Mouse (Mus musculus): ENCODE measurements at regions not wholly inside any gene's neighbourhood (a gene's known extent, or its start where the extent isn't known, plus 50 kb on each side); places are given as distances from the start of the nearest gene placed in this dataset.

DNA sequence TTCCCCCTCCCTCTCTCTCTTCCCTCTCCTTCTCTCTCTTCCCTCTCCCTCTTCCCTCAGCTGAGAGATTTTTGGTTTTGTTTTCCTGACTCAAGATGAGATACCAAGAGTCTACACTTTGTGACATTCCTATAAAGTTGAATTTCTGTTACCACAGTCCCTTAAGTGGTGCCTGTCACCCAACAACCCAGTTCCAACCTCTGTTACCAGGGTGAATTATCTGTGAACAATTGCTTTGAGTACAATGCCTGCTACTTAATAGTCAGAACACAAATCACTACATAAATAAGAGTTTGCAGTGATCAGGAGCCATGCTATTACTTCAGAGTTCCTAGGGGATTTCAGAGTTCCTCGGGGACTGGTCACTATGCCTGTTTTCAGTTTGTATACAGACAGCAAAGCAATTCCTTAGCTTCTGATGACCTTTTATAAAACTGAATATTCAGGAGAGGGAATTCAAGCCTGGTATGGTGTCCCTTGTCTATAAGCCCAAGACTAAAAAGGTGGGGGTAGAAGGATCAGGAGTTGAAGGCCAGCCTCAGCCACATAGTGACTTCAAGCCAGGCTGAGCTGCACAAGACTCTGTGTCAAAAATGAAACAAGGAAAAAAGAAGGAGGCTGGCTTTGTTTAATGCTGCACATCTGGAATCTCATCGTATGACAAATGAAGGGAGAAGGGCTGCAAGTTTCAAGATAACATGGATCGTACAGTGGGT lies 99.2 kb upstream of the F13a1 start:
- no peak for DNase-seq (ENCODE audit: extremely low spot score)

DNA sequence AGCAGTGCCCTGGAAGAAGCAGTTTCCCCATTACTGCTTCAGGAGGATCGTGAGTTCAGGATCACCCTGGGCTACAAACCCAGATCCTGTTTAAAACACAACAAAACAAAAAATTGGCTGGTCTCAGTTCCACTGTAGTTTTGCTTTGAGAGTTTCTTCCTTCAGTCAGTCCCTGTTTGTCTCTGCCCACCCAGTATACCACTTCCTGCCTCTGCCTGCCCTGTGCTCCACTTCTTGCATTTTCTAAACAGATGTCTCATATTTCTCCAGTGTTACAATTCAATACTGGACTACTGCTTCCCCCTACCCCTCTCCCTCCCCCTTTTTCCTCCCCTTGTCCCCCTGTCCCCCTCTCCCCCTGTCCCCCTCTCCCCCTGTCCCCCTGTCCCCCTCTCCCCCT lies 98.6 kb upstream of the F13a1 start:
- no peak for DNase-seq (ENCODE audit: extremely low spot score)

DNA sequence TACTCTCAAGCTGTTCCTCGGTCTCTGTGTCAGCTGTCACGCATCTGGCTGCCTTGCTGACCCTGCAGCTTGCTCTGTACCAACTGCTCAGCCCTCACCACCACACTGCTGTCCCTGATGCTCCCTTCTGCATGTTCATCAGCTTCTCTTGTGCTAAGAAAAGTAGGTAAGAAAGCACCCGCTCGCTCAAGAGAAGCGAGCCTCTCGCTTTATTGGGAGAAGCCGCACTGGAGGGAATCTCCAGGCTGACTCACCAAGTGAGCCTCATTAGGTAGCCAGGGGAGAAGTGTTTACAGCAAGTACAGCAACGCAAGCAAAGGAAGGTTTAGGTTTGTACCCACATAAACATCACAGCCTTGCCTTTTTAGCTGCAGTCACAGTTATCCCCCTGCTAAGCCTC lies 97.7 kb upstream of the F13a1 start:
- no peak for DNase-seq (ENCODE audit: extremely low spot score)

- DNase-seq (ENCODE audit: extremely low spot score), result no peak
Measured at GRCm38 (mm10) chr13:37142812-37143211, 92.8 kb upstream of the F13a1 start.

DNA sequence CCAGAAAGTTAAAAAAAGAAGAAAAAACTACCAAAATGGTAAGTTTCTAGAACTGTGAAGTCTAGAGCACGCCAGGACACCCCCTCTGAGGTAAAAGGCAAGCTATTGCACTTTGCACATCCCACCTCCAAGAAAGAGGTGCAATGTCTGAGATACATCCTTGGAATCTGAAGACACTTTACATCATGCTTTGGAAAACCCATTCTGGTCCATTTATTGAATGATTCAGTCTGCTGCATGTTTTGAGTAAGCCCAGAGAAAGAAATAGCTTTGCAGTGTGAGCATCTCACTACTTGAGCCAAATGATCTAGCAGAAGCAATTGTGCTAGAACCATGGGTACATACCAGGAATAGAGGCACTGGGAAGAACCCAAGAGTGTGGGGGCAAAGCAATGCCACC lies 85.1 kb upstream of the F13a1 start:
- DNase-seq (ENCODE audit: extremely low spot score), result no peak

GRCm38 (mm10) chr13:37134518-37134917 lies 84.5 kb upstream of the F13a1 start:
- no peak for DNase-seq (ENCODE audit: extremely low spot score)

DNA sequence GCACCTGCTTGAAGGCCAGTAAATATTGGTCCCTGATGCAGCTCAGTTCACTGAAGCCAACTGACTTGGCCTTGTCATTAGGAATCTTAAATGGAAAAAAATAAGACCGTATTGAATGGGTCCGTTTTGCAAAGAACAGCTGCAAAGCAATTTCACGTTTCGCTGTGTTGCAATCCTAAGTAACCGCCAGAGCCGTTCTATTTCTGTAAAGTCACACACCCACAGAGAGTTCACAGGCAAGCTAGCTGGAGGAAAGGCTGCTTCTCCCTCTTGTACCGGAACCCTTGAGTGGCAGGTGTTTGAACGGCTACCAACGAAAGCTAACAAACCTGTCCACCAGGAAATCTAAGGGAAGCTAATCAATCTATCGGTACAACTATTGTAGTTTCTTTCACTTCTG lies 80.6 kb upstream of the F13a1 start:
- no peak for DNase-seq (ENCODE audit: extremely low spot score)

GRCm38 (mm10) chr13:37121602-37122001 lies 71.6 kb upstream of the F13a1 start:
- no peak for DNase-seq (ENCODE audit: extremely low spot score)

- DNase-seq (ENCODE audit: extremely low spot score), result no peak
Measured at GRCm38 (mm10) chr13:37120219-37120618, 70.2 kb upstream of the F13a1 start.

DNA sequence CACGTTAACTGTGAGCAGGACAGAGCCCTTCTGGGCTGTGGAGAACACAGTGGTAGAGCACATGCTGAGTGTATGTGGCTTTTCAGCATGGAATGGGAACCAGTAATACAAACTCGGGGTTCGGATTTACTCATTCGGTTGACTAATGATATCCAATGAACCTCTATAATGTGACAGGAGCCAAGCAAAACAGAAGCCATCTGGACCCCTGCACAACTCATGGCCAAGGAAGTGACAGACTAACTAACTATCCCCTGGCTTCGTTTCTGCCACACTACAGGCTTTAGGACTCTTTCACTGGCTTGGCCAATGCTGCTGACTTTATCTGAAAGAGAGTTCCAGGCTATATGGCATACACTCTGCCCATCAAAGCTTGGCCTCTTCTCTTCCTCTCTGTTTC lies 64.3 kb upstream of the F13a1 start:
- no peak for DNase-seq (ENCODE audit: extremely low spot score)

DNA sequence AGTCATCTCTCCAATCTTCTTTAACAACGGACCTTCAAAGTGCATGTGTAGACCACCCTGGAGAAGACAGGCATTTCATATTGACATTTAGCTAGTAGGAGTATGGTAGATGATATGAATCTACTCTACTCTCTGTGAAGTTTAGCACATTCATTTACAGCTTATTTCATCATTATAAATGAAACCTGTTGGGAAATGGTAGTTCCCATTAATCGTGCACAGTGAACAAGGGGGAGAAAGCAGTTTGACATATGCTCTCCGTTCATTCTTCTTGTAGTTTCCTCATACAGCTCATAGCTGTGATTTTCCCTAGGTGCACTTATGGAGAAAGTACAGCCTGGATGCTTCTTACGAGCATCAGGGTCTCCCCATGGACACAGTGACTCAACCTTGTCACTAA lies 61.7 kb upstream of the F13a1 start:
- no peak for DNase-seq (ENCODE audit: extremely low spot score)

DNA sequence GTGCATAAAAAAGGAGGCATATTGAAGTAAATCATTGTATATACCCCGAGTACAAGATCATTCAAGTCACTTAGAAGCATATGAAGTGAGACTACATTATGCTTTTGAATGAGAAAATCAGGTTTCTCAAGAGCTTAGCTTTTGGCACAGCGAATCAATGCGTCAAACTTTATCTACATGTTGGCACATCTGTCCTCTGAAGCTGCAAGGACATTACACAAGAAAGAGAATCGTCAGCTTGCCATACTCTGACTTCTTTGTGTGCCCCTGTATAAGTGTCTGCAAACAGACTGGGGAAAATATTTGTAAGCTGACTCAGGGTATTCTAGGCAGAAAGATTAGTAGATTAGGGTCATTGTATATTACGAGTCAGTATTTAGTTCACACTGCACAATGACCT lies 57.7 kb upstream of the F13a1 start:
- DNase-seq (ENCODE audit: extremely low spot score), result no peak

- DNase-seq (ENCODE audit: extremely low spot score), result no peak
Measured at GRCm38 (mm10) chr13:37106009-37106408, 56.0 kb upstream of the F13a1 start.

- DNase-seq (ENCODE audit: extremely low spot score), result no peak
Measured at GRCm38 (mm10) chr13:37104410-37105294, 54.6 kb upstream of the F13a1 start.

DNA sequence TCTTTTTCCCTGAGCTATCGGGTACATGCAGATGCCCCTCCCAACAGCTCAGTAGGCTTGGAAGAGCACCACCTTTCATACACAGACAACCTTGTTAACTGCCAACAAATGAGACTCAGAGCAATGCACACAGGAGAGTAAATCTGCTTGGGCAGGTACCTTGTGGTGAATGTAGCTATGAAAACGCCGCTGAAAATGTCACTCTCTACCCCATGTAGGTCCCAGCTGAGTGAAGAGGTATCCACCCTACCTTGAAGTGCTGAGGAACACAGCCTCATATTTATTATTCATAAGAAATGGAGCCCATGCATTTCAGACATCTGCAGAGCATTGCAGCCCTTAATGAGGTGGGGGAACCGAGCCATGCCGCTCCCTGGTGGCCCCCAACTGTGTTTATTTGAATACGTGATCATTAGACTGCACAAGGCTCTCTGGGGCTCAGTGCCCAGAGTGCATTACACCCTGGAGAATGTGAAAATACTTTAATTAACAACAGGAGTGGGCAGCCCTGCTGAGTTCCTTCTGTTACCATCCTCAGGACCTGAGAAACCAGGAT lies 53.8 kb upstream of the F13a1 start:
- DNase-seq (ENCODE audit: extremely low spot score), result no peak

DNA sequence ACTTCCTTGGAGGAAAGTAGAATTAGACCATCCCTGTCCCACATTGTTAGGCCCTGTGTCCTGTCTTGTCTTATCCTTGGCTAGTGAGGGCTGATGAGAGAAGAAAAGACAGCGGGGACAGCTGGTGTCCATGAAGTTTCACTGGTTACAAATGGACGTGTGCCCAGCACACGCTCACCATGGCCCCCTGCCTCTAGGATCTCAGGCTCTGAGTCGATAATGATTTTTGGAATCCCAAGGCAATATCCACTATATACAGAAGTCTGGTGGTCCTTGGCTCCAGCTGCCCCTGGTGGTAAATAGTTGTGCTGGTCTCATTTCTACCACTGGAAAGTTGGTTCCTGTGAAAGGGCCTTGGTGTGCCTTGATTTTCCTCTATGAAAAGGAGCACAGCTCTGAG lies 51.7 kb upstream of the F13a1 start:
- DNase-seq (ENCODE audit: extremely low spot score), result no peak
